Mouse (Mus musculus): ENCODE data around the gene Asgr1. TPM values are rescaled to one million over a fixed set of nuclear protein-coding genes. Genes with fewer than 3 reads are reported as not detected.
"Not testable (repeated sequence)": the region's sequence is repeated elsewhere in the genome, so short reads cannot be mapped to it uniquely, and the experiment has no call there.

The Asgr1 gene
- polyA plus RNA-seq, 1 experiment: 3.6 TPM

DNA sequence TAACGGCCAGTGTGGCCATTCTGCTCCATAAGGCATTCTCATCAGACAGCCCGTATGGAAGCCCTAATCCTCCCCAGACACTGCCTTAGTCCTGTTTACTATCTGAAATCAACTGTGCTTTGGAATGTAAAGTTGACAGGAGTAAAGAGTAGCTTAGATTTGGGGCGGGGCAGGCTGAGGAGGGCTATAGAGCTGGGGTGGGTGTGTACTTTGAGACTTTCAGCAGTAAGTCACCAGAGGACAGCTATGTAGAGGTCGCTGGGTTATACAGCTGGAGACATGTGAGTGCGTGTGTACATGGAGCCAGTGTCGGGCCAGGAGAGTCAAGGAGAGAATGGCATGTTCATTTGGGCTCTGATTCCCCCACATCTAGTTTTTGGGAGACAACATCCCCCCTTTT, 6.0 kb downstream of the Asgr1 start:
- no peak for DNase-seq (ENCODE audit: extremely low spot score in 1 of 2, low spot score in 1 of 2)

DNA sequence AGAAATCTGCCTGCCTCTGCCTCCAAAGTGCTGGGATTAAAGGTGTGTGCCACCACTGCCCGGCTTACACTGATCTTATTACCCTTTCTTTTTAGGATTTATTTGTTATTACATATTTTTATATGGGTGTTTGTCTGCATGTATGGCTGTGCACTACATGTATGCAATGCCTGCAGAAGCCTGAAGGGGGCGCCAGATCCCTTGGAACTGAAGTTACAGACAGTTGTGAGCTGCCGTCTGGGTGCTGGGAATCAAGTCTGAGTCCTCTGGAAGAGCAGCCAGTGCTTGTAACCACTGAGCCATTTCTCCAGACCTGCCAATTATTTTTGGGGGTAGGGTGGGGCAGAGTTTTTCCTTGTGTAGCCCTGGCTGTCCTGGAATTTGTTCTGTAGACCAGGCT, 9.2 kb downstream of the Asgr1 start:
- no peak for DNase-seq (ENCODE audit: extremely low spot score in 1 of 2, low spot score in 1 of 2)

DNA sequence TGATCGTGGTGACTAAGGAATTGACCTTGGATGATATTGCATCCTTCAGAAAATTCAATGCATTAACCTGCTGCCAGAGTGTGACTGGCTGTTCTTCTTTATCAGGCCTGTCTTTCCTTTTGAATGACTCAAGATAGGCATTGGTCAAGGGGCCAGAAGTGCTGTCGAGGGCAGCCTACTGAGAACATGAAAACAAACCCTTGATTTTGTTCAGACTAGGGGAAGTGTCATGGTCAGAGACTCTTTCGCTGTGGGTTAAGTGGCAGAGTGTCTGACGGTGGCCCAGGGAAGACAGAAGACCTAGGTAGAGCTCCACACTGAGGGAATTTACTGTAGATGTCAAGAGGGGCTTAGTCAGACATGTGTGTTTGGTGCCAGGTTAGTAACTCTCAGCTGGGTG, 12.8 kb downstream of the Asgr1 start:
- DNase-seq (ENCODE audit: extremely low spot score in 1 of 2, low spot score in 1 of 2): no peak

DNA sequence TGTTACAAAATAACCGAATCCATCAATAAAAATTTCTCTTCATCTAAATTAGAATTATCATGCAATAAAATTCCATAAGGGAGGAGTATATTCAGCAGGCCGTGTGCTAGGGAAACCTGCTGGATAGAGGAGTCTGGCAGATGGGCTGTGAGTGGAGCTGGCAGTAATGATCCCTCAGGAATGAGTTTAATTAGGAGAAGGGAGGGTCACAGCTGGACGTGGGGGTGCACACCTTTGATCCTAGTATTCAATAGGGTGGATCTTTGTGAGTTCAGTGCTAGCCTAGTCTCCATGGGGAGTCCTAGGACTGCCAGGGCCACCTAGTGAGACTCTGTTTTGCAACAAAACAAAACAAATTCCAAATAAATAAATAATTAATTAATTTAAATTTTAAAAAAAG, 14.4 kb downstream of the Asgr1 start:
- no peak for DNase-seq (ENCODE audit: extremely low spot score in 1 of 2, low spot score in 1 of 2)

DNA sequence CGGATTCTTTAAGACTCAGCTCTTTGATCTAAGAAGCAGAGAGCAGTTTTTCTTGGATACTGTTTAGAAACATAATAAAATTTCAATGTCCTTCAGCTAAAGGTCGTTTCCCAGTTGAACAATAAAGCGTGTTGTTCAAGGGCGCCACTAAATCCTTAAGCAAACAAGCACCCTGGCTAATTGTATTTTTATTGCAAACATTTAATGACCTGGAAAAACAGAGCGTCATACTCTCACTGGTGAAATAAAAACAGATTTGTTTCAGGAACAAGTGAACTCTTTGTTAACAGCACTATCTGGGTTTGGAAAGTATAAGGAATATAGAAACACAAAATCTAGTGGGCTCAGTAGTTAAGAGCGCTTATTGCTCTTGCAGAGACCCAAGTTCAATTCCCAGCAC, 16.2 kb downstream of the Asgr1 start:
- no peak for DNase-seq (ENCODE audit: extremely low spot score in 1 of 2, low spot score in 1 of 2)

DNA sequence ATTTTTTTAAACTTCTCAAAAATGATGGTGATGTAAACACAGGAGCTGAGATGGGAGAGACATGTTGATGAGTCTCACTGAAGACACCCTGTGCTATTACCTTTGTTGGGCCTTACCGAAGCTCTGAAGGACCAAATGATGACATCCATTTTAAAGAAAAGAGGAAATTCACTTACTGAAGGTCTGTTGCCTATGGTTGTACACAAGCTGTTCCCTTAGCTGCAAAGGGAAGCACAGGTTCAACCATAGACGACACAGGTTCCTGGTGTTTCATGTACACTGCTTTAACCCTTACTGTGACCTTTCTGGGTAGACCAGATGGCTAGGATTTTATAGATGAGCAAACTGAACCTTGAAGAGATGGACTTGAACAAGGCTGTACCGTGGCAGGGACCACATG, 16.7 kb downstream of the Asgr1 start:
- DNase-seq (ENCODE audit: extremely low spot score in 1 of 2, low spot score in 1 of 2): not testable (repeated sequence)

DNA sequence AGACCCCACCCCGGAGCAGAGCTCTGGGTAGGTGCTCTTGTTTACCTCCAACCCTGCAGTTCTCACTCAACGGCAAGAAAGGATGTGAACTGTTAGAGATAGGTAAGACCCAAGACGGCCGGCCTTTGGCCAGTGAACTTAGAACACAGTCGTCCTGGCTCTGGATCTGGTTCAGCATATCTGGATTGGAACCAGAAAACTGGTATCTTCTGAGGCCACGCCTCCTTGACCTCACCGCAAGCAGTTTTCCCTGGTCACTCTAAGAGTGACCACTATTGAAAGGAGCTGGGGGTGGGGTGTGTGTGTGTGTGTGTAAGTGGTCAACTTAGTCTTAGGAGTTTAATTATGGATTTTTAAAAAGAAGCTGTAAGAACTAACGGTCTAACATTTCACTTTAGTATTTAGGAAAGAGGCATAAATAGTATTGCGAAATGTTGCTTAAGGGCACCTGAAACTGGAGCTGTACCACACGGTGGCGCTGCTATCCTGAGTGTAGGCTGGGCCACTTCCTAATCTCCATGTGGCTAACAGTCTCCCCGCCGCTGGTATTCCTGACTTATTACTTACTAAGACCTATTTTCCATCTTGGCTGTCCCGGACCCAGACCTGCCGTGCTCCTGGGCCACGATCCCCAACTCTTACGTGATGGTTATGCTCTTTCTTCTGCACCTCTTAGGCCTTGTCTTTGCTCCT, 20.6 kb downstream of the Asgr1 start:
- DNase-seq (ENCODE audit: extremely low spot score in 1 of 2, low spot score in 1 of 2): peak in 1 of 2 experiments; percentile 86

DNA sequence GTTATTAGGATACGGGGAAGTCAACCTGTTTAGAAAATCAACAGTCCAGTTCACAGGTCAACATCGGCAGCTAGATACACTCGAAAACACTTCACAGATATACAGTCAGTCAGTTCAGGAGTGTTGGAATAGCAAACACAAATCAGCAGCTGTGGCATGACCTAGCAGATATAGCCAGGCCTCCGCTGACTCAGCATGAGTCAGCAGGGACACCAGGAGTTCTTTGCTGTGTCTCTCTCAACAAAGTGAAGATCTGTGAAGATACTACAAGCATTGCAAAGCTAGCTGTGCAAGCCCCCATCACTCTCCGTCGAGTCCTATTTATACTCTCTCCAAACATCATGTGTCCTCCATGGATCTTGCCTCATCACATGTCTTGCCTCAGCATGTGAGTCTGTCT, 21.7 kb downstream of the Asgr1 start:
- no peak for DNase-seq (ENCODE audit: extremely low spot score in 1 of 2, low spot score in 1 of 2)

DNA sequence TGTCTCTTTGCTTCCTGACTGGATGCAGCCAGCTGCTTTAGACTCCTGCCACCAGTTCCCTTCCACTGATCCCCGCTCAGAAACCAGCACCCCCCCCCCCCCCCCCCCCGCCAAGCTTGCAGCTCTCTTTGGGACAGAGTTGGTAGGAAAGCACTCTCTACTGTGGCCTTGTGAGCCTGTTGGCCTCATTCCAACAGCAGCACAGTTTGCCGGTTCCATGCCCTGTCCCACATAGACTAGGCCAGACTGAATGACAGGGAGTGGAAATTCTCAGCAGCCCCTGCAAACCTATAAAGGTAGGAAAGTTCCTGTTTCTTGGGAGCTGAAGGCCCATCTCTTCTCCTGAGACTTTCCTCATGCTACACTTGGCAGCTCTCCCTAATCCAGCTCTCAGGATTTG, 23.6 kb downstream of the Asgr1 start:
- no peak for DNase-seq (ENCODE audit: extremely low spot score in 1 of 2, low spot score in 1 of 2)

DNA sequence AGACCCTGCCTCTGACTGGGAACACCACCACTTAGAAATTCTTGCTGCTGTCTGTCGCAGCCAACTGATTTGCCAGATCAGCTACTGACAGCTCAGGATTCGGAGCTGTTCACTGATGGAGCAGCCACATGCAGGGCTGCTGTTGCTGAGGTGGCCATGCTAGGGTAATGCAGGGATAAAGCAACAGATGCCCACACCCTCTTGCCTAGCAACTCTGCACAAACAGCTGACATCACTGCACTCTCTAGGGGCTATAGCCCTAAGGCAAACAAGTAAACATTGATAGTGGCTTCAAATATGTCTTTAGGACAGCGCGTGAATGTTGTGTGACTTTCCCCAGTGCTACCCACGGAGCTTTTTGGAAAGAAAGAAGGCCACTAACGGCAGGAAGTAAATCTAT, 25.3 kb downstream of the Asgr1 start:
- DNase-seq (ENCODE audit: extremely low spot score in 1 of 2, low spot score in 1 of 2): no peak

DNA sequence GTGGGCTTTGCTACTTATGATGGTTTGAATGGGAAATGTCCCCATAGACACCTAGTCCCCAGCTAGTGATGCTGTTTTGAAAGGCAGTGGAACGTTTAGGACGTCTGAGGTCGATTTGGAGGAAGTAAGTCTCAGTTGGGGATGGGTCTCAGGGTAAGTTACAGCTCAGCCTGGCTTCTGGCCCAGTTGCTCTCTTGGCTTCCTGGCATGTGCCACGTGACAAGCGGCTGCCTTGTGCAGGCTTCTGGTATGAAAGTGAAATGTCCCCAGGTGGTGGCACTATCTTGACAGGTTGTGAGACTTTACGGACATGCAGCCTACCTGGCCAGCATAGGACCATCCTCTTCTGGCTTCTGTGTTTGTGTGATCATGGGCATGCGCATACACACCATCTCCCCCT, 26.0 kb downstream of the Asgr1 start:
- no peak for DNase-seq (ENCODE audit: extremely low spot score in 1 of 2, low spot score in 1 of 2)

DNA sequence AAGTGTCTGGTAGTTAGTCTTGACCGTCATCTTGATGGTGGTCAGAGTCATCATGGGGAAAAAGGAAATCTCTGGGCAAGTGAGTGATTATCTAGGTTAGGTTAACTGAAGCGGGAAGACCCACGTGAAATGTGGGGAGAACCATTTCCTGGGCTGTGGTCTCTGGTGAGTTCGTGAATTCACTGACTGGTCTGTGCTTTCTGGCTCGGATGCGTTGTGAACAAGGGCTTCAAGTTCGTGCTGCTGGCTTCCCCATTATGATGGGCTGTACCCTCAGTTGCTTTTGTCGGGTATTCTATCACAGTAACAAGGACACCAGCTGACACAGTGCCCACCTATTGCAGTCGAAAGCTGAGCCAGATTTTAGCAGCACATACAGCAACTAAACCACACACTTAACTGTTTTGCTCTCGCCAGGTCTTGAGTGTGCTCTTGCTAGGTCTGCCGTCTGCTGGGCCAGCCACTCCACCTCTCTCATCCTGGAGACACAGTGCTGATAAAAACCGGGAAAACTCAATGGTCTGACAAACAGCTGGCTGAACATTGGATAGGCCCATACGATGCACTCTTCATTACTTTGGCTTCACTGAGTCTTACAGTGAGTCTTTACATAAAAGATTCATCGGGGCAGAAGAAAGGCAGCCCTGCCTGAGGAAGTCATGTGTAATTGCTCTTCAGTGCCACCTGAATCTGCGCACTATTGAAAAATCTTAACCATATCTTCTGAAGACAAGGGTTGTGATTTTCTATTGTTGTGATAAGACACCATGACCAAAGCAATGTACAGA, 27.1 kb downstream of the Asgr1 start:
- DNase-seq (ENCODE audit: extremely low spot score in 1 of 2, low spot score in 1 of 2): no peak

DNA sequence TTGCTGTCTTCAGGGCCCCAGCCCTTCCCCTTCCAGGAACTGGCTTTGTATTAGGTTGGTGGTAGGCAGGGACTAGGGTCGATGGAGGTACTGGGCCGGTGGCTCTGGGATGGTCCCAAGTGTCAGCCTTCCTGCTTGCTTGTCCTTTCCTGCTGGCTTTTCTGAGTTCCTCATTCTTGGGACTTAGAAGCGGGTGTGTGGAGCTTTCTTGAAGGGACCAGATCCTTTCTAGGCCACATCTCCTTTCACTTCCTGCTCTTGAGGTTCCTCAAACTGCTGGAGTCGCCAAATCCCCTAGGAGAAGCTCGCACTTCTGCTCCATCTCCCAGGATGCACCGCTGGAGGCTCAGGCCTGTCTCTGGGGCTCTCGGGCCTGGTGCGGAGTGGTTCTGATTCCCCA, 30.7 kb downstream of the Asgr1 start:
- DNase-seq (ENCODE audit: extremely low spot score in 1 of 2, low spot score in 1 of 2): no peak

DNA sequence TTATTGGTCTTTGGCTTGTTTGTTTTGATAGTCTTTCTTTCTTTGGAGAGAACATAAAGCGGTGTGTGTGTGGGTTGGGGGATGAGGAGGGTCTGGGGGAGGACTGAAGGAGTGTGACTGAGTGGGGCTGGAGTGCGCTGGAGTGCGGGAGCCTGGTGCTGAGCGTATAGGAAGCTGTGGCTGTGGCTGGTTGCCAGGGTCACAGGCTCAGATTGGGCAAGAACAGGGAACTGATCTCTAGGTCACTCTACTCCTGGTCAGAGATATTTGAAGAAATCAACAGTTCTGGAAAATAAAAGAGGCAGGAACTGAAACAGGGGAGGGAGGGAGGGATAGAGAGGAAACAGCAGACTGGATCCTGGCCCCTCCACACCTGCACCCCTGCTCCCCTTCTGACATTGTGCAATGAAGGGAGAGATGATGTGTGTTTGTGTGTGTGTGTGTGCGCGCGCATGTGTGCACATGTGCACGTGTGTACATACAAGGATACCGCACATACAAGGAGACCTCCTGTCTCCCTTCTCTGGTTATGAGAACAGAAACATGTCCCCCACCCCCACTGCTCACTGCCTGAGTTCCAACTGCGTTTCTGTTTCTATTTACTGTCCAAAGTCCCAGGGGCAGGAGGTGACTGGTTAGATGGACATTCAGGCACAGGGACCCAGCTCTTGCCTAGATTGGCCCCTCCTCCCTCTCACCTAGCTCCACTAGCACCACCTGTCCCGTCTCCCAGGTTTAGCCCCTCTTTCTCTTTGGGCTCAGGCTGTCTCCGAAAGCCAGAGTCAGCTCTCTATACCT, 38.3 kb downstream of the Asgr1 start, which contains the start of gene Asgr2:
Asgr2 (plus strand) TSS at position 659 of the 798 bp plus-strand sequence.
- no peak for DNase-seq (ENCODE audit: extremely low spot score in 1 of 2, low spot score in 1 of 2)

DNA sequence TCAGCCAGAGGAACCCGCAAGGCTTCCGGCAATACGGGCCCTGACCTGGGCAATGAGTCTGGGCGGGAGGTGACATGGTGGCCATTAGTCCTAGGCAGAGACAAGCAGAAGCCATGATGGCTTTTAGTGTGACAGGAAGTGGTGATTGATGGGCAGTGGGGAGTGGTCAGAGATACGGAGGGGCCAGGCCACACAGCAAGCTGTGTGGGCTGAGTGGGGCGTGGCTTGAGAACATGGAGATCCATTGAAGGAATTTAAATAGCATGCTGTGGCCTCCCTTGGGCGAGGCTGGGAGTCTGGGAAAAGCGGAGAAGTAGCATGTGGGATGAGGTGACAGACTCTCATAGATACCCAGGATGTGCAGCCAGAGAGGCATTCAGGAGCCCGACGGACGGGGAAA, 43.5 kb downstream of the Asgr1 start:
- no peak for DNase-seq (ENCODE audit: extremely low spot score in 1 of 2, low spot score in 1 of 2)

DNA sequence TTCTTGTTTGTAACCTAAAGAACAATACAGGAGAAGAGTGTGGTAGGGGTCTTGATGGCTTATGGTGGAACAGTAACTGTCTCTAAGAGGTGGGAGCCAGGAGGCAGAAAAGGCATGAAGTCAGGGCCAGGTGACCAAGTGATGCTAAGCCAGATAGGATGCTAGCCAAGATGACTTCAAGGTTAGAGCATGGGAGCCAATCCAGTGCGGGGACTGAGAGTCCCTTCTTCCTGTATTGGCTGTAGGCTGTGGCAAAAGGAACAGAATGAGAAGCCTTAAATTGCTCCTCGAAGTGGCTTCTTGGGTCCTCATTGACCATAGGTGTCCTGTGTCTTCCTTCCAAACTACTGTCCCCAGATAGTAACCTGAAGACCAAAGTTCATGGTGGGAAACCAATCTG, 45.2 kb downstream of the Asgr1 start:
- DNase-seq (ENCODE audit: extremely low spot score in 1 of 2, low spot score in 1 of 2): no peak

DNA sequence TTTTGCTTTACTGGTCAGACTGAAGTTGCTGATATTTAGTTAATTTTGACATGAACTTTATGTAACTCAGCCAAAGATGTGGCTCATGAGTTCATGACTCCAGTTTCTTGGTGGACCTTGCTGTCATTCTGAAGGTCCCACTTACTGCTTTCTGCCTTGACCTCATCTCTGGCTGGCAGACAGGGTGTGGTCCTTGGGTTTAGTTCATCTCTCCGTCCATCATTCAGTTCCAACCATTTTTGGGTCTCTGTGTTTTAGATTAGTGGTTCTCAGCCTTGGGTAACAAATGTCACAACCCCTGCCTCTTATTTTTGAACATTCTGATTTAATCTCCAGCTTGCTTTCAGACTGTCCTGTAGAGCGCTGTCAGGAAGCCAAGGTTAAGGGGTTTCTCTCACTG, 45.9 kb downstream of the Asgr1 start:
- no peak for DNase-seq (ENCODE audit: extremely low spot score in 1 of 2, low spot score in 1 of 2)

DNA sequence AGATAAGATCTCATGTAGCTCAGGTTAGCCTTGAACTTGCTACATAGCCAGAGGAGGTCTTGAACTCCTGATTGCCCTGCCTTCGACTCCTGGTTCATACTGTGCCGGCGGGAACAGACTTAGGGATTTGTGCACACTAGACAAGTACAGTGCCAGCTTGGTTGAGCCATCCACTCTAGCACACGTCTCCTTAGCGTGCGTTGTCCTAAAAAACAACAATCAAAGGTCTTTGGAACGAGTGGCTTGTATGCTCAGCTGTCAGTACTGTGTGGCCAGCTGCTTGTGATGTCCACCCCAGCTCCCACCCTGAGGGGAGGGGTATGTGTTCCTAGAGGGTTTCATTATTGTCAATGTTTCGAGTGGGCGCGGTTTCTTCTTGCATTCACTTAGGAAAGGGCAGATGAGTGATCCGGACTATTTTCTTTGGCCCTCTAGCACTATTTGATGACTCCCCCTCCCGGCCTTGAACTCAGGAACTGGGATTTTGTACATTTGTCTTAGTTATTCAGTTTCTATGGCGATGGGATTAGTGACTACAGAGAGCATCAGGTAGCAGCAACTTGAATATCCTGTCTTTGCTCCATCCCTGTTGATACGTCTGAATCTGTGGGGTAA, 49.9 kb downstream of the Asgr1 start:
- DNase-seq (ENCODE audit: extremely low spot score in 1 of 2, low spot score in 1 of 2): no peak

DNA sequence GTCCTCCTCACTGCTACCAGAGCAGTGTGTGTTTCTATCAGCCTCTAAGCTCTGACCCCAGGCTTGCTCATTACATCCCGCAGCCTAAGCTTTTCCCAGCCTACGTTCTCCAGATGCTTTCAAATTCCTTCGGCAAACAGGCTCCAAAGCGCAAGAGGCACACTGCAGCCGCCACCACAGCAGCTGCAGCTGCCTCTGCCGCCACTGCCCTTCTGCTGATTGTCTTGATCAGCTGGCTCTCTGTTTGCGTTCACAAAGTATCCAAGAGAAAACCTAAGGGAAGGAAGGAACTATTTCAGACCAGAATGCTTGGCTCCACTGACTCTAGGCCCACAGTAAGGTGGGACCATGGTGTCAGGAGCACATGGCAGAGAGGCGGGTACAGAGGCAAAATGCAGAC, 53.2 kb downstream of the Asgr1 start:
- no peak for DNase-seq (ENCODE audit: extremely low spot score in 1 of 2, low spot score in 1 of 2)

Measured in frontal cortex, adult 2 months (tissue).